Comparison of ENCODE assay signal across 14 mouse cellular contexts in genomic region chr2:125484164-125484563, GRCm38 (mm10). TPM values are rescaled to one million over a fixed set of nuclear protein-coding genes. Genes with fewer than 3 reads are reported as not detected.
DNase-seq lines count a peak whose midpoint lies in the region; ATAC-seq and TF ChIP-seq lines count a peak whose summit lies in the region.
"Had no signal": no experiment of that assay in that cellular context is flagged by ENCODE, and none has a peak within 500 bp of the region (broad histone marks: within the 10 kb centered on the region; RNA-seq: fewer than 3 reads in every experiment).

No protein-coding gene starts in this region.

- no peak overlapping the region for H3K4me3 ChIP-seq in kidney, adult 2 months (ENCODE audit: insufficient read depth, low read depth, low read length)
- no peak overlapping the region for H3K4me3 ChIP-seq in kidney, embryonic 14.5 days (ENCODE audit: low read length)
- H3K4me3 ChIP-seq in C2C12 (ENCODE audit: insufficient read depth, poor library complexity, severe bottlenecking), result no peak overlapping the region
- H3K4me3 ChIP-seq in lung, embryonic 16.5 days (ENCODE audit: low read length), result no peak overlapping the region
- H3K4me3 ChIP-seq in midbrain, embryonic 13.5 days (replicated peaks), result no peak overlapping the region
- no peak overlapping the region for H3K4me3 ChIP-seq in hindbrain, embryonic 14.5 days (replicated peaks; ENCODE audit: low read length)
- H3K4me3 ChIP-seq: embryonic facial prominence, embryonic 13.5 days; forebrain, embryonic 12.5 days; liver, embryonic 13.5 days had no signal

- TF ChIP-seq POLR2A in kidney, adult 2 months (IDR thresholded peaks at IDR 0.05; ENCODE audit: low read depth, low read length), result no peak

- no peak for TF ChIP-seq CTCF in kidney, adult 2 months (conservative IDR thresholded peaks at IDR 0.05; ENCODE audit: insufficient read depth, insufficient read length, low read depth, low read length)
- TF ChIP-seq CTCF in C2C12 (IDR thresholded peaks at IDR 0.05; ENCODE audit: control insufficient read depth, insufficient read depth, insufficient read length), result no peak

- peak; percentile 19 for DNase-seq in kidney, adult 2 months
- DNase-seq in adipocyte (ENCODE audit: low spot score), result peak; percentile 23
- no peak for DNase-seq in hindbrain, embryonic 14.5 days (ENCODE audit: low spot score)
- DNase-seq: adrenal gland, postnatal 25 days; left cerebral cortex, postnatal 4 days; liver, embryonic 13.5 days; thymus, postnatal 25 days had no signal

- no peaks in the 10 kb centered on the region; the same call in 1 of the 2 replicates for H3K4me1 ChIP-seq in kidney, adult 2 months (ENCODE audit: control insufficient read depth, insufficient read depth, low read length)
- no peaks in the 10 kb centered on the region for H3K4me1 ChIP-seq in kidney, embryonic 14.5 days (ENCODE audit: control insufficient read depth, insufficient read depth, low read length)
- peaks cover 9% of the 10 kb centered on the region; the same call in 1 of the 2 replicates for H3K4me1 ChIP-seq in lung, embryonic 16.5 days (replicated peaks; ENCODE audit: control insufficient read depth, insufficient read depth, low read length)
- no peaks in the 10 kb centered on the region for H3K4me1 ChIP-seq in midbrain, embryonic 13.5 days (replicated peaks)
- H3K4me1 ChIP-seq in hindbrain, embryonic 14.5 days (replicated peaks; ENCODE audit: control insufficient read depth, insufficient read depth, low read length), result no peaks in the 10 kb centered on the region
- H3K4me1 ChIP-seq: liver, embryonic 13.5 days had no signal

- no peak overlapping the region for H3ac ChIP-seq in C2C12 (ENCODE audit: control insufficient read depth, insufficient read length, low read depth)

- no peak for ATAC-seq in kidney, embryonic 14.5 days (ENCODE audit: low FRiP score, low TSS enrichment)
- ATAC-seq in lung, embryonic 16.5 days (ENCODE audit: low read depth), result peak; percentile 72
- no peak for ATAC-seq in midbrain, embryonic 13.5 days
- ATAC-seq in hindbrain, embryonic 14.5 days (ENCODE audit: low FRiP score), result no peak
- ATAC-seq: hindbrain, postnatal 0 days had no signal

- no peak overlapping the region for H3K4me2 ChIP-seq in kidney, embryonic 14.5 days (replicated peaks; ENCODE audit: low read depth, low read length)
- H3K4me2 ChIP-seq in lung, embryonic 16.5 days (ENCODE audit: low read depth, low read length), result no peak overlapping the region
- H3K4me2 ChIP-seq in midbrain, embryonic 13.5 days (replicated peaks), result no peak overlapping the region
- H3K4me2 ChIP-seq in hindbrain, embryonic 14.5 days (replicated peaks), result no peak overlapping the region
- H3K4me2 ChIP-seq: embryonic facial prominence, embryonic 13.5 days; forebrain, embryonic 12.5 days; liver, embryonic 13.5 days had no signal

- no peak overlapping the region for H3K9ac ChIP-seq in kidney, embryonic 14.5 days (ENCODE audit: low read depth, low read length)
- H3K9ac ChIP-seq in lung, embryonic 16.5 days (ENCODE audit: low read length), result no peak overlapping the region
- H3K9ac ChIP-seq in midbrain, embryonic 13.5 days (replicated peaks), result no peak overlapping the region
- no peak overlapping the region for H3K9ac ChIP-seq in hindbrain, embryonic 14.5 days
- H3K9ac ChIP-seq: embryonic facial prominence, embryonic 13.5 days; forebrain, embryonic 12.5 days; liver, embryonic 13.5 days had no signal

- H3K36me3 ChIP-seq in kidney, adult 2 months (ENCODE audit: control insufficient read depth, insufficient read depth, low read length), result no peaks in the 10 kb centered on the region
- H3K36me3 ChIP-seq in kidney, embryonic 14.5 days (ENCODE audit: control insufficient read depth, insufficient read depth, low read length), result no peaks in the 10 kb centered on the region
- peaks cover 2% of the 10 kb centered on the region for H3K36me3 ChIP-seq in C2C12 (ENCODE audit: control insufficient read depth, insufficient read depth)
- H3K36me3 ChIP-seq in lung, embryonic 16.5 days (ENCODE audit: control insufficient read depth, insufficient read depth, low read length), result no peaks in the 10 kb centered on the region
- no peaks in the 10 kb centered on the region for H3K36me3 ChIP-seq in midbrain, embryonic 13.5 days
- H3K36me3 ChIP-seq in hindbrain, embryonic 14.5 days (replicated peaks; ENCODE audit: control insufficient read depth, insufficient read depth), result no peaks in the 10 kb centered on the region
- H3K36me3 ChIP-seq: embryonic facial prominence, embryonic 13.5 days; forebrain, embryonic 12.5 days; liver, embryonic 13.5 days had no signal

- peaks cover 100% of the 10 kb centered on the region for H3K79me2 ChIP-seq in C2C12 (ENCODE audit: control insufficient read depth, insufficient read depth)

- peaks cover 62% of the 10 kb centered on the region for H3K79me3 ChIP-seq in C2C12 (ENCODE audit: low read depth)

- no peak overlapping the region for H3K27ac ChIP-seq in kidney, adult 2 months (ENCODE audit: insufficient read depth, low read depth, low read length)
- H3K27ac ChIP-seq in kidney, embryonic 14.5 days (ENCODE audit: low read depth, low read length), result no peak overlapping the region
- peak overlapping the region; percentile 48 for H3K27ac ChIP-seq in lung, embryonic 16.5 days (ENCODE audit: low read length)
- H3K27ac ChIP-seq in midbrain, embryonic 13.5 days, result no peak overlapping the region
- no peak overlapping the region for H3K27ac ChIP-seq in hindbrain, embryonic 14.5 days
- H3K27ac ChIP-seq: embryonic facial prominence, embryonic 13.5 days; forebrain, embryonic 12.5 days; hindbrain, postnatal 0 days; liver, embryonic 13.5 days had no signal

- H3K9me3 ChIP-seq in kidney, embryonic 14.5 days (ENCODE audit: control insufficient read depth, low read length), result no peaks in the 10 kb centered on the region
- H3K9me3 ChIP-seq in lung, embryonic 16.5 days (ENCODE audit: control insufficient read depth, low read length), result no peaks in the 10 kb centered on the region
- H3K9me3 ChIP-seq in midbrain, embryonic 13.5 days, result no peaks in the 10 kb centered on the region
- no peaks in the 10 kb centered on the region for H3K9me3 ChIP-seq in hindbrain, embryonic 14.5 days (ENCODE audit: control insufficient read depth, low read length)
- H3K9me3 ChIP-seq: embryonic facial prominence, embryonic 13.5 days; forebrain, embryonic 12.5 days; liver, embryonic 13.5 days had no signal

- no peaks in the 10 kb centered on the region; the same call in 1 of the 2 replicates for H3K27me3 ChIP-seq in kidney, adult 2 months (replicated peaks; ENCODE audit: control insufficient read depth, insufficient read depth, low read length)
- no peaks in the 10 kb centered on the region for H3K27me3 ChIP-seq in kidney, embryonic 14.5 days (ENCODE audit: control insufficient read depth, insufficient read depth, low read length)
- H3K27me3 ChIP-seq in C2C12 (ENCODE audit: control insufficient read depth, insufficient read depth, insufficient read length), result no peaks in the 10 kb centered on the region
- H3K27me3 ChIP-seq in lung, embryonic 16.5 days (ENCODE audit: control insufficient read depth, insufficient read depth, low read depth, low read length), result no peaks in the 10 kb centered on the region
- H3K27me3 ChIP-seq in midbrain, embryonic 13.5 days, result no peaks in the 10 kb centered on the region
- no peaks in the 10 kb centered on the region for H3K27me3 ChIP-seq in hindbrain, embryonic 14.5 days (ENCODE audit: control insufficient read depth, insufficient read depth, low read length)
- H3K27me3 ChIP-seq: embryonic facial prominence, embryonic 13.5 days; forebrain, embryonic 12.5 days; liver, embryonic 13.5 days had no signal

TF ChIP-seq in C2C12, 6 proteins besides CTCF, POLR2A, EP300 and RAD21:
- TF ChIP-seq USF1 (IDR thresholded peaks at IDR 0.05; ENCODE audit: low read depth) (no peak), MYOD1 (IDR thresholded peaks at IDR 0.05; ENCODE audit: control insufficient read depth, insufficient read length, low read depth) (peak; percentile 58)

RNA-seq across cellular contexts. Expression of gene Gm9913, which starts 20.7 kb away (rescaled TPM):
- polyA plus RNA-seq in kidney, adult 2 months (2012; rRNA removed), result 0.05 and 0.06 TPM in 2 replicates
- polyA plus RNA-seq in kidney, embryonic 14.5 days (2014; fragmentation: Nextera tagmentation; extraction: Ambion mirVana), result 0.29 and 0.57 TPM in 2 replicates
- polyA plus RNA-seq in C2C12 (2012; fragmentation: generic; extraction: Trizol), result 0.09 TPM
- 0.34 and 0.35 TPM in 2 replicates for polyA plus RNA-seq in lung, embryonic 16.5 days (2015; fragmentation: Nextera tagmentation; extraction: Ambion mirVana)
- 0.11 TPM in 1 of 2 replicates, not detected in the other for polyA plus RNA-seq in midbrain, embryonic 13.5 days (2015; fragmentation: Nextera tagmentation; extraction: Ambion mirVana)
- not detected in 2 replicates for polyA plus RNA-seq in hindbrain, embryonic 14.5 days (2014; fragmentation: Nextera tagmentation; extraction: Ambion mirVana)
- polyA plus RNA-seq: liver, embryonic 13.5 days had no signal

RNA-seq across cellular contexts. Expression of gene Fbn1, which starts 23.6 kb away (rescaled TPM):
- 6.5 and 6.7 TPM in 2 replicates for polyA plus RNA-seq in kidney, adult 2 months (2012; rRNA removed)
- 10.9 and 19.8 TPM in 2 replicates for polyA plus RNA-seq in kidney, embryonic 14.5 days (2014; fragmentation: Nextera tagmentation; extraction: Ambion mirVana)
- 14.8 TPM for polyA plus RNA-seq in C2C12 (2012; fragmentation: generic; extraction: Trizol)
- polyA plus RNA-seq in lung, embryonic 16.5 days (2015; fragmentation: Nextera tagmentation; extraction: Ambion mirVana), result 32.8 and 35.1 TPM in 2 replicates
- 2.0 and 2.6 TPM in 2 replicates for polyA plus RNA-seq in midbrain, embryonic 13.5 days (2015; fragmentation: Nextera tagmentation; extraction: Ambion mirVana)
- polyA plus RNA-seq in hindbrain, embryonic 14.5 days (2014; fragmentation: Nextera tagmentation; extraction: Ambion mirVana), result 5.4 and 6.7 TPM in 2 replicates
